Mouse (Mus musculus): ENCODE measurements at regions not wholly inside any gene's neighbourhood (a gene's known extent, or its start where the extent isn't known, plus 50 kb on each side); places are given as distances from the start of the nearest gene placed in this dataset.
"Not testable (repeated sequence)": the region's sequence is repeated elsewhere in the genome, so short reads cannot be mapped to it uniquely, and the experiment has no call there.

DNA sequence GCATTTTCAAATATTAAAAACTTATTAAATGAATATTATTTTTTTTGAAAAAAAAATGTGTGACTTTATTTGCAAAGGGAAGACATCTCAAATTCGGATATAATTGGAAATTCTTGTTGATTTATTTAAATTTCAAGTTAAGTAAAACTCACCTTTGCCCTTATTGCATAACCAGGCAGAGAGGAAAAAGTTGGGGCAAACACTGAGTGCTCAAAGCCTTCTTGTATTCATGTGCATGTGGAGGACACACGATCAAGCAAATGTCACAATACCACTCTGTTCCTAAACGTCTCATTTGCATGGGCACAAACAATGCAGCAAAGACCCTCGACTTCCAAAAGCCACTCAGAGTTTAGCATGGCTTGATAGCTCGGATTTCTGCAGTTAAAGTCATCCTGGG, 275.1 kb downstream of the Hace1 start:
- DNase-seq: no peak
- intact Hi-C loops (cut with DNase I): no loop called here

DNA sequence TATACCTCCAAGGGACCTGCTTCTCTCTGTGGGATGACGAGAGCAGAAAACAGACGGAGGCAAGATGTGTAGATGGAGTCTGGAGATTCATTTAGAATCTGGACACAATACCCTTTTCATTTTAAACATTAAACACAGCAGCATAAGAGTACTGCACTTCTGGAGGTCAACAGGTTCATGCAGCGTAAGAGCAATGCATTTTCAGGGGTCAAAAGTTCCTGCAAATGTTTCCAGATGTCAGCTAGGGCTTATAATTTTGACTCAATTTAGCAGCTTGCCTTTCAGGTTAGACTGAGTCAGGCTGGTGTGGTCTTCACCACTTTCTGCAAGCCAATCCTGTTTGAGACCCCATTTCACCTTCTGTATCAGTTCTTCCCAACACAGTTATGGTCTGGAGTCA, 277.9 kb downstream of the Hace1 start:
- intact Hi-C loops (cut with DNase I): no loop called here
- DNase-seq: no peak

DNA sequence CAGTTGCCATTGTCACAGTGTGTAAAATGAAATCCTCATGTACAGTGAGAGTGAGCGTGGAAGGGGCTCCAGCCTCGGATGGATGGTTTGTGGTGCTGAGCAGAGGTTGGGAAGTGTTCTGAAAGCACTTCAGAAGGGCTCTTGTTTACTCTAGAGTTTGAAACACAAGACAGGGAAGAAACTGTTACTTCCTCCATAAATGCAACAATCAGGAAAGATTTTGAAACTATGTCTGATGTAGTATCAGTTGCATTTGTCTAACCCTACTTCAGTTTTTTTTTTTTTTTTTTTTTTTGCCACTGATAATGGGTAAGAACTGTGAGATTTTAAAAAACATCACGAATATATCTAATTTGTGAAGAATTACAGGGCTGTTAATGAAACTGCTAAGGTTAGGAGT, 281.5 kb downstream of the Hace1 start:
- intact Hi-C loops (cut with DNase I): no loop called here
- DNase-seq: no peak

DNA sequence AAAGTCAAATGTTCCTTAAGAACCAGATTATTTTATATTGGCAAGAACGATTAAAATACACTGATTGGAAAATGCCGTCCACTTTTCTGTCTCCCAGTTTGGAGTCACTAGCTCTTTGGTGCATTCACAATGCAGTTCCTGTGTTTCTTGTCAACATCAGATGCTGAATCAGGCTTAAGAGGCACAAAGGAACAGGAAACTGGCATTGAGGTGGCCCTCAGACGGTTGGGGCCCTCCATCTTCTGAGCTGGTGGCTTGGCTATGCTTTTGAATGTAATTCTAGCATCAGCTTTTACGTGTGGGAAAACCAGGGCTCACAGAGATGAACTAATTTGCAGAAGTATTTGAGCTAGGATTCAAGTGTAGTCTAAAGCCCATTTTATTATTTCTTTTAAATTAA, 282.3 kb downstream of the Hace1 start:
- DNase-seq: no peak
- intact Hi-C loops (cut with DNase I): no loop called here

DNA sequence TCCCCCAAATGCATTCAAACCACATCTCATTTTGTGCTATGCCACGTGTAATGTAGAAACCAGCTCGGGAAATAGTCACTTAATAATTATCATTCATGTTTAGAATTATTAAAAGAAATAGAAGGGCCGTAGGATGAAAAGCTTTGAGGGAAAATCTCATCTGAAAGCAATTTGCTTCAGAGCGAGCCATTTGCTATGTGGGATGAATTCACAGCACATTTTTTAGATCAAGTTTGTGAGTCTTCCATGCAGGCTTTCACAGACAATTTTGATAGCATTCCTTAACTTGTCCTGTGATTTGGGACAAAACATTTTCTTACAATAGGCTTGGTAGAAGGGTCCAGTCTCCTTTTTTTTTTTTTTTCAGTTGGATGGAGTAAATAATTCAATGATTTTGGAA, 283.1 kb downstream of the Hace1 start:
- DNase-seq: no peak
- intact Hi-C loops (cut with DNase I): no loop called here

DNA sequence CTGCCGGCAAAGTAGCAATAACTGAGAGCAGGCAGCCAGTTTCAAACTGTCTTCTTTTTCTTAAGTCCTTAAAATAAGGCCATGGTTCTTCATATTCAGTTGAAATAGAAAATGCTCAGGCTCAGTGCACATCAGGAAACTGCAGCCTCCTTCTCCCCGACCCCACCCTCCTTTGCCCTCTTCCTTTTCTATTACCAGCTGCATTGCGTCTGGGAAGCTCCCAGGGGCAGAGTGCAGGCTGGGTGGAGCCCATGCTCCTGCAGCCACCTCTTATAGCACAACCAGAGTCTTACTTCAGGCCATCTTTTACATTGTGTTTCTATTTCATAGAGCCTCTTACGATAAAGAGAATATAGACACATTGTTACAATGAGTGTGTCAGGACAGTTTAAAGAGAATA, 288.2 kb downstream of the Hace1 start:
- intact Hi-C loops (cut with DNase I): no loop called here
- DNase-seq: no peak

DNA sequence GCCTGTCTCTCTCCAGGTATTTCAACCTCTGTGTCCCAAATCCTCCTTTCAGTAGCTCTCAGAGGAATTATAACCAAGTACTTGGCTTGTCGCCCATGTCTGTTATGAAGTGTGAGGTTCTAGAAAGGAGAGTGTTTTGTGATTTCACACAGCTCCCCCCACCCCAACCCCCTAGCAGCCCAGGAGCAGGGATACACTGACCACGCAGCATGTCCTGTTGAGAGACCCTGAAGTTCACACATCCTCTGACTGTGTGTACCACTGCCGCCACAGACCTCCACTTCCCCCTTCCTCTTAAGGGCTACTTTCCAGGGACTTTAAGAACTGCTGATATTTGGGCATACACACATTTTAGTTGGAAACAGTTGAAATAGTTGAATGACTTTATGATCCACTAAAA, 289.2 kb downstream of the Hace1 start:
- intact Hi-C loops (cut with DNase I): no loop called here
- DNase-seq: no peak

DNA sequence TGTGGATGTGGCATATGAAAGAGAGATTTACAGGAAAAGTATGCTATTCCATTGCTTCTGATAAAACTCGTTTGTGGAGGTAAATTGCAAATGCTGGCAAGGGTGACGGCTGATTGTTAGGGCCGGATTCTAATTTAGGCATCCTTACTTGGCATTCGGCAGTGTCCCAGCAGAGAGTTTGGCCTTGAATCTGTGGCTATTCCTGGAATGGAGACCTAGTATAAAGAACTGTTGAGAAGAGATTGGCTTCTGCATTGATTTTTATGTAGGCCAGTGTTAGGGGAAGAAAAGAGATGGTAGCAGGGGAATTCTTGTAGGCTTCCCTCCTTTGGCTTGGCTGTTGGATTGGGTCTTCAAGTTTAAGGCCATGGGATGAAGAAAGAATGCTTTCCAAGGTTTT, 293.4 kb downstream of the Hace1 start:
- peak; percentile 54 to 62 for DNase-seq
- intact Hi-C loops (cut with DNase I): no loop called here

DNA sequence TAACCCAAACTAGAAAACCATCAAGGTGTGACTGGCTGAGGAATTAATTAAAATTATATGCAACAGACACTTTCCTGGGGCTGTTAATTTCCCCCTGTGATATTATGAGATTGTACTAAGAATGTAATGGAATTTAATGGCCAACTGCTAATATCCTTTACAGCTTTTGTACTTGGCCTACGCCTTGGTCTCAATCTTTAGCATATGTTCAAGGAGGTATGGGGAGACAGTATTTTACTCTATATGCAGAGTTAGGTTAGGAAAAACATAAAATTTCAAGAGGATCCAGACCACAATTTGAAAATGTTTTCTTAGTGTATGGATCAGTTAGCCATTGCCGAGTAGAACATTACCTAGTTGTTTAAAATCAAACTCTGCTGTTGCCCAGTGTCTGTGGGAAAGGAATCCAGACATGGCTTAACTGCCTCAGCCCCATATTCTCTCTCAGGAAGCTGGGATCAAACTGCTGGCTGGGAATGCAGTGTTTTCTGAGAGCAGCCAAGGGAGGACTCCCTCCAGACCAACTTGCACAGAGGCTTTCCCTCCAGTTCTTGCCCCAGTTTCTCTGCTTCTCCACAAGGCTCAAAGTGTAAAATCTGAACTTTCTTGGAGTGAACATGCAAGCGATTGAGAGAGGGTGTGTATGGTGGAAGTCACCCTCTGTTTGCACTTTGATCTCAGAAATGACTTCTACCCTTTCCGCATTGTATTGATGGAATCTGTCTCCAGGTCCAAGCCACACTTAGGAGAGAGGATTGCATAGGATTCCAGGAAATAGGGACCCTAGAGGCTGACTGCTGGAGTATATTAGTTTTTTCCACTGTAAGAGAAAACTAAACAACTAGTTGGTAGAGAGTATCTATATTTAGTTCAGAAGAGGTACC, 294.6 kb downstream of the Hace1 start:
- DNase-seq: no peak
- intact Hi-C loops (cut with DNase I): loop anchor here (2.0 kb wide), 1 partner anchor 15 kb away; no protein-coding TSS in a partner anchor

DNA sequence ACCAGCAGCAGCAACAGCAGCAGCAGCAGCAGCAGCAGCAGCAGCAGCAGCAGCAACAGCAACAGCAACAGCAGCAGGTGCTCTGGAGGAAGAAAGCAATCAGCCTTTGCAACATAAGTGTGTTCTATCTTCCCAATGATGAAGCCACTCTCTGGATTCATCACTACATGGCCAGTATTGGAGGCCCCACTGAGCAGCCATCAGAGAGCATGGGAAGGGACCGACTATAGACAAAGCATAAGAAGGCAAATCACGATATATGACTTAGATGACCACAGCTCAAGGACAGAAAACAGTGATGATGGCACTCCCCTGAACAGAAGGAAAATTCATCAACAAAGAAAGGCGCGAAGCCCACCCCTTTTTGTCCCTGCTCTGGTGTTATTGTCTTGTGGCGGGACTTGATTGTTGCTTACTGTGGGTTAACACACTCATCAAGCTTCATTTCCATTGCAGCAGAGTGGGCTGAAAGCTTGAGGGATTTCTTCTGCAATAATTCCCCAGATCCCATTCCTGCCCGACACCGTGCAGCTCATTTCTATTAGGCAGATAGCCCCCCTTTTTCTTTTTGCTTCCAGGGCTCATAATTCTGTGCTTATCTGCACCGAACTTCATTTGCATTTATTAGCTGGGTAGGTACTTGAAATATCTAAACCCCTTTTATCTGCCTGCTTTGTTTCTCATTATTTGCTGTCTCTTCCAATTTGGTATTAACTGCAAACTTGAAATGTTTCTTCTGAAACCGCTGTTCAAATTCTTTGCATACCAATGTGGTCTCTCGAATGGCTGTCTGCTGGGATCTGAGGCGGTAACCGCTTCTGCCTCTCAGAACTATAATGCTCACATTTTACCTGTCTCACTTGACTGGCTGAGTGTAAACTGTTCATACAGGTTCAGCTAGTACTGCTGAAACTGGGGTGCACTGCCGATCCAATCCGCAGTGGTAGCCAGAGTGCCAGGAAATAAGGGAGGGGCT, 296.5 kb downstream of the Hace1 start:
- no peak for DNase-seq
- intact Hi-C loops (cut with DNase I): loop anchor here (2.0 kb wide), 1 partner anchor 13 kb away; no protein-coding TSS in a partner anchor

DNA sequence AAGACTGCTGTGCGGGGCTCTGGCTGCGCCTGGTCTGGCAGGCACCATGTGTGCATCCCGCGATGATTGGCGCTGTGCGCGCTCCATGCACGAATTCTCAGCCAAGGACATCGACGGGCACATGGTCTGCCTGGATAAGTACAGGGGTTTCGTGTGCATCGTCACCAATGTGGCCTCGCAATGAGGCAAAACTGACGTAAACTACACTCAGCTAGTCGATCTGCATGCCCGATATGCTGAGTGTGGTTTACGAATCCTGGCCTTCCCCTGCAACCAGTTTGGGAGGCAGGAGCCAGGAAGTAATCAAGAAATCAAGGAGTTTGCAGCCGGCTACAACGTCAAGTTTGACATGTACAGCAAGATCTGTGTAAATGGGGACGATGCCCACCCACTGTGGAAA, 297.7 kb downstream of the Hace1 start:
- intact Hi-C loops (cut with DNase I): not testable (repeated sequence)

DNA sequence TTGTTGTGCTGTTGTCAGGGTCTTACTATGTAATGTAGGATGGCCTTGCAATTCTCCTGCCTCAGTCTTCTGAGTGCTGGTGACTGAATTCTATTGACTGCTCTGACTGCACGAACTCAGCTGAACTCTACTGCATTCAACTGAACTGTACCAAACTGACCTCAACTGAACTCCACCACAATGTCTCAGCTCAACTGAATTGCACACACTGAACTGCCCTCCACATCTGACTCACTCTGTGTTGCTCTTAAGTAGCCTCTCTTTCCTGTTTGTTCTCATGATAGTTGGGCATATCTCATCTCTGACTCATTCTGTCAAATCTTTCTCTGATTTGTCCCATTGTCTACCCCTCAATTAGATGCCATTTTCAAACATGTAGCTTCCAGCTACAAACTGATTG, 306.1 kb downstream of the Hace1 start:
- no peak for DNase-seq
- intact Hi-C loops (cut with DNase I): no loop called here

More for the DNA sequence above, 297.7 kb downstream of the Hace1 start:
- not testable (repeated sequence) for DNase-seq

DNA sequence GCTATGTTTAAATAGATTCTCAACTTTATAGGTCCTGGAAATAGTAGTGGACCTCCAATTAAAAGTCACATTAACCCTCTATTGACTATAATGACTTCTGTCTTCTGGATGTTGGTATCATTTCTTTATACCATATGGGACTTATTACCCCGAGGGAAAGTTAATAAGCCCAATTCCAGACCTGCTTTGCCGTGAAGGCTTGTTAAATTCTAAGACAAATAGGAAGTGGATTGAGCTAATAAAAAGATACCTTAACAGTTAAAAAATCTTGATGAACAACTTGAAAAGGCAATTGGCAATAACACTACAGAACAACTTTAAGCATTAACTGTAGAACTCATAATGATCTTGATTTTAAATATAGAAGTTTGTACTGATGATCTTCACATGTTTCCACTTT, 309.0 kb downstream of the Hace1 start:
- DNase-seq: no peak
- intact Hi-C loops (cut with DNase I): loop anchor here (2.0 to 5.0 kb wide), 2 partner anchors 14 to 84 kb away; no protein-coding TSS in a partner anchor

DNA sequence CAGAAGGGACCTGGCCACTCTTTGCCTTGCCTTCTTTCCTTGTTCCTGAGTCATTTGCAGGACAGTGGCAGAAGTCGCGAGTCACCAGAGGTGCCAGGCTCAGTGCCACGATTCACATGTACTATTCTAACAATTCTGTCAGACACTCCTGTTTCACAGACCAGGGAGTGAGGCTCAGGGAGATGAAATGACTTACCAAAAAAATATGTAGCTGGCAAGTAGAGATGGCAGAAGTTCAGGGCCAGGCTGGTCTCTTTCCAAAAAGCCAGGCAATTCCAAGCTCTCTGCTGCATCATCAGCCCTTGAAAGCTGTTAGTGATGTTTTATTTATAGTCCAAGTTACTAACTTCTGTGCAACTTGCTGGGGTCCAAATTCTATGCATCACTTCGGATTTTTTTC, 311.2 kb downstream of the Hace1 start:
- peak; percentile 83 to 86 for DNase-seq

DNA sequence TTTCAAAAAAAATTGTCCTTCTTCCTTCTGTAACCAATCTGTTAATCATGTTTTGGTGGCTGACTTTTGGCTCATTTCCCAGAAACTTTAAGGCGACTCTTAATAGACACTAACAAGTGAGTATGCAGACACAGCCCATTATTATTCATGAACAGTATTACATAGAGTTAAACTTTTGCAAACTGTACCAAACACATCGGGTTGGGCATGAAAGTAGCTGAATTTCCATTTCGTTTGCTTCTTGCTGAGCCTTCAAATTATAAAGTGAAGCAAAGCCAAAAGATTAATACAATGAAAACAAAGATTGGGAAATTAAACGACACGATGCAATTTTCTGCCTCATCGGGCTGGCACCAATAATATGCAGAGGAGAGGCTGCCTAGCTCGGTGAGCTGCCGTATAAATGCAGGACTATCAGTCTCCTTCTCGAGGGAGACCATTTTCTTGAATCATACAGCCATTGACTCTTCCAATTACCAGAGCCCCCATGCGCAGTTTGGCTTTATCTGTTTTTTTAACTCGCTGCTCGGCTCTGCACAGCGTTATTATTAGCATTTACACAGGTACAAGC, 311.8 kb downstream of the Hace1 start:
- peak; percentile 7 to 16 for DNase-seq
- intact Hi-C loops (cut with DNase I): loop anchor here (5.0 kb wide), 1 partner anchor 87 kb away; no protein-coding TSS in a partner anchor

More for the DNA sequence above, 311.2 kb downstream of the Hace1 start:
- intact Hi-C loops (cut with DNase I): loop anchor here (5.0 kb wide), 1 partner anchor 87 kb away; no protein-coding TSS in a partner anchor

DNA sequence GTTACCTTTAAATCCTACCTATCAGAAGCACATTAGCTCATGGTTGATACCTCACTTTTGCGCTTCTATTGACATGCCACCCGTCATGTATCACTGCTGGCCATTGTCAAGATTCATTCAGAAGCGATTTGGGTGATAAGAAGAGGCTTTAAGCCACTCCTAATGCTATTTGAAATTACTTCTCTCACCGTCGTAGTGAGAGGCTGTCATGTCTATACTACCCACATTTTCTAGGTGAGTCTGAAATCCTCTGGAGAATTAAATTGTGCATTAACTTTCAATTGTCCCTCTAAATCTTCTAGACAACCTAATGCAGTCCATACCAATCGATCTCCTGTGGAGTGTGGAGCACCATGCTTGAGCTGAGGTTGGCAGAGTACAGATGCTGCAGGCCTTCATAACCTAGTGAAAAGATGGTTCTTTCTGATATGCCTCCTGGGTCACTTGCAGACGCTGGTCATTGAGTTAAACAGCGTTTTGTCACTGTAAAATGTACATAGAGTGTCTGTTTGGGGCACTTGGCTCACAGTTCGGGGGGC, 312.5 kb downstream of the Hace1 start:
- intact Hi-C loops (cut with DNase I): no loop called here
- DNase-seq: no peak

DNA sequence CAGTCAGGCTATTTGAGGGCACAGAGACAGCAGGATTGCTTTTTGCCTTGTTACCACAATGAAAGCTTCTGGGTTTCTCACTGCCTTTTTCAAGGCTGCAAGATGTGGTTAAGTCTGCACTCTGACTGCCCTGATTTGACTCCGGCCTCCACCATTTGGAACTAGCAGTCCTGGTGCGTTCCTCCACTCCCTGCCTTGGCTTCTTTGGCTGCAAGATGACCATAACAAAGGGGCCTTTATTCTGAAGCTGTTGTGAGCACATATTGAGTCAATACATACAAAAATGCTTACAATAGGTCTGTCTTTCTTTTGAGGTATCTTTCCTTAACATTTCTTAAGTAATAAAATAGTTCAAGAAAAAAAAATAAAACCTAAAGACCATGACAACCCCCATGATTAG, 314.8 kb downstream of the Hace1 start:
- no peak for DNase-seq
- intact Hi-C loops (cut with DNase I): no loop called here

DNA sequence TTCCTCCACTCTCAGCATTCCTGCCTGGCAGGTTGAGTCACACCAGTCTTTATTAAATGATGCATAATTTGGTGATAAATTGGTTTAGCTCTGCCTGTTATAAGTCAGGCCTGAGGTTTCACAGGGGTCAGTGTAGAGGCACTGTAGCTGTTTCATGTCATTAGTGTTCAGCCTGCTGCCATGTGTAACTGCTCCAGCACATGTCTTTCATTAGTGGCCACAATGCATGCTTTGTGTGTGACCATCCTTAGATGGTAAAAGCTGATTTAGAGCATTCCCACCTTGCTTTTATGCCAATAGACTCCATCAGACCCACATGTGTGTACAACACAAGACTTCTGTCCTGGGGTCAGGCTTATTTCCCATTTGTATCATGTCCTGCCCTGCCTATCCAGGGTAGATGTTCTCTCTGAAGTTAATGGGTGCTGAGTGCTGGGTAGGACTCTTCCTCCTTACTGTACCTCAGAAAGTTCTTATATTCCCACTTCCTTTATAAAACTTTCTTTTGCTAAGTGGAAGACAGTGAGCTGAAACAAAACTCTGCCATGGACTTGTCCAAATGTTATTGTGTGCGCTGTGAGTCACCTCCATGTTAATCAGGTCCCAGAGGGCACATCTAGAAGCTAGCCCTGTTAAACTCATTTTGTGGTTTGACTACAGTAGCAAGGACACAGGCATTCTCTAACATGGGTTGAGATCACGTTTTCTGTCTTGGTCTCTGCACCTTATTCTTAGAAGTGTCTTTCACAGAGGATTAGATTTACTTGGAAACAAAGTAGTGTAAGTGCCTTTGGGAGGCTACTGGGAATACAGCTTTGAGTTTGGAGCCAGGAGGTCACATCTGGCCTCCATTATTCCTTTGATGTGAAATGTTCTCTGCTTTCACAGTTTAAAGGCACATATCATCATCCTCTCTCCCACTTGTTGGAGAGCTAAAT, 316.5 kb downstream of the Hace1 start:
- intact Hi-C loops (cut with DNase I): no loop called here
- DNase-seq: no peak

DNA sequence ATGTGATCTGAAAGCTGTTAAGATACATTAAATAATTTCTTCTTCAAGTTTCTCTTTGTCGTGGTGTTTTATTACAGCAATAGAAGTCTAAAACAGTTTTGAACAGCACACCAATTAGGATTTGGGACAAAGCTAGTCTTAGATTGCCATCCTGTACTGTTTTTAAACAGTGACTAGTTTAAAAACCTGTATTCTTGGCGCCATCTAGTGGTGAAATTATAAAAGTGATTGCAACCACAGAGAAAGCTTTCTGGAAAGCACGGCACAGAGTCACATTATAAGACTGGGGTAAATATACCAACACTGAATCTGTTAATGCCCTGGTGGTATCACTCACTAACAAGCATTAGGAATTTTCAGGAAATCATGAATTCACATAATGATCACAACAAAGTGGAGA, 339.3 kb downstream of the Hace1 start:
- intact Hi-C loops (cut with DNase I): loop anchor here (2.0 to 5.0 kb wide), 3 partner anchors 115 to 534 kb away; no protein-coding TSS in a partner anchor
- DNase-seq: peak; percentile 16 to 44

All from heart, postnatal 10 days (tissue).